Mouse (Mus musculus): Measurements from ENCODE around the gene Ifi206.
"Not testable (repeated sequence)": the region's sequence is repeated elsewhere in the genome, so short reads cannot be mapped to it uniquely, and the experiment has no call there.

GRCm38 (mm10) chr1:173481182-173481574 lies 9.7 kb downstream of the Ifi206 start:
- TF ChIP-seq CTCF (IDR thresholded peaks at IDR 0.05; ENCODE audit: control insufficient read depth, insufficient read depth, insufficient read length); MYOG (IDR thresholded peaks at IDR 0.05; ENCODE audit: control insufficient read depth, extremely low read depth, insufficient read length); USF1 (IDR thresholded peaks at IDR 0.05; ENCODE audit: low read depth): not testable (repeated sequence)
